Mouse (Mus musculus) liver, embryonic 11.5 days (tissue): ENCODE measurements around the gene Efna2. TPM values are rescaled to one million over a fixed set of nuclear protein-coding genes. Genes with fewer than 3 reads are reported as not detected.
A peak's percentile ranks its signal among the peaks of the same experiment; 100 is the strongest.

Experiments used
- ATAC-seq: fragments of 200-750 bp; cut with Nextera tagmentation; replicated peaks from 2 replicates; pipeline ENCODE4 v1.8.0; 2017; ENCODE audit warnings: moderate number of reproducible peaks, mild to moderate bottlenecking, moderate TSS enrichment, moderate library complexity; ENCODE audit not compliant: low FRiP score
- DNase-seq: peaks from one replicate; pipeline ENCODE4 v3.0.0-alpha.2; 2017; ENCODE audit warnings: low spot score
- H3K27ac ChIP-seq: fragments of 300-500 bp; sonication (generic); 2 replicates; pipeline ENCODE4 v1.5.1; 2014; ENCODE audit warnings: mild to moderate bottlenecking, low read depth, low read length, control low read depth
- H3K27me3 ChIP-seq: fragments of 300-500 bp; sonication (generic); replicated peaks from 2 replicates; pipeline ENCODE4 v1.6.1; 2014; ENCODE audit warnings: low read length, mixed read lengths; ENCODE audit not compliant: control insufficient read depth, insufficient read depth
- H3K36me3 ChIP-seq: fragments of 300-500 bp; sonication (generic); 2 replicates; pipeline ENCODE4 v1.6.1; 2014; ENCODE audit warnings: mild to moderate bottlenecking, low read length, moderate library complexity, mixed read lengths; ENCODE audit not compliant: control insufficient read depth, insufficient read depth
- H3K4me1 ChIP-seq: fragments of 300-500 bp; sonication (generic); replicated peaks from 2 replicates; pipeline ENCODE4 v1.6.1; 2014; ENCODE audit warnings: low read length, mixed read lengths; ENCODE audit not compliant: control insufficient read depth, insufficient read depth
- H3K4me2 ChIP-seq: fragments of 300-500 bp; sonication (generic); 2 replicates; pipeline ENCODE4 v1.6.1; 2014; ENCODE audit warnings: mild to moderate bottlenecking, control low read depth, moderate library complexity
- H3K4me3 ChIP-seq: fragments of 300-500 bp; sonication (generic); 2 replicates; pipeline ENCODE4 v1.5.1; 2014; ENCODE audit warnings: low read depth, low read length, control low read depth
- H3K9ac ChIP-seq: fragments of 300-500 bp; sonication (generic); 2 replicates; pipeline ENCODE4 v1.6.1; 2014; ENCODE audit warnings: low read depth, low read length, control low read depth
- H3K9me3 ChIP-seq: fragments of 300-500 bp; sonication (generic); 2 replicates; pipeline ENCODE4 v1.6.1; 2016; ENCODE audit warnings: low read length, inconsistent platforms, mixed read lengths; ENCODE audit not compliant: control insufficient read depth
- WGBS: fragments of 180-500 bp; shearing (Covaris S2); extraction: QIAGEN DNeasy Blood & Tissue Kit; methylation state at CpG from one replicate; pipeline ENCODE4 v1.1.7; 2014; 5-methylcytosine and 5-hydroxymethylcytosine counted together
- polyA plus RNA-seq: library from polyadenylated mRNA; unstranded; fragments of >200 nt; fragmentation: Nextera tagmentation; extraction: Ambion mirVana; gene quantifications from 2 replicates; pipeline ENCODE4 v1.2.1, GENCODE M21; 2014

Gene Efna2
- polyA plus RNA-seq, 1 experiment from 2014 or later = 10.7 TPM

DNA sequence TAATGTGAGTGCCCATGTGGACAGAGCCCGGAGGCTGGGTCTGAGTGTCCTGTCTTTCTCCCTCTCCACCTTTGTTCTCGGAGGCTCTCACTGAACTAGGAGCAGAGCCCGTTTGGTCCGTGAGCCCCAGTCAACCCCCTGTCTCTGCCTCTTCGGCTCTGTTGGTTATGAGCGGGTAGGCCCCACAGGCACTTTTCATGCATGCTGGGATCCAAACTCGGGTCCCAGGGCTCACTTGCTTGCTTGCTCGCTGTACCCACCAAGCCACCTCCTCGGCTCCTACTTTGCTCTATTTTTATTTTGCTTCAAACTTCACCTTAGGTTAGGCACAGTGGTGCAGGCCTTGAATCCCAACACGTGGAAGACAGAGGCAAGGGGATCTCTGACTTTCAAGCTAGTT, 8.5 kb downstream of the Efna2 start:
- peaks cover 73% of the 10 kb centered on the region for H3K27me3 ChIP-seq
- no peaks in the 10 kb centered on the region for H3K9me3 ChIP-seq
- no peak overlapping the region for H3K27ac ChIP-seq
- peaks cover 14% of the 10 kb centered on the region for H3K4me1 ChIP-seq
- DNase-seq = no peak
- no peak overlapping the region for H3K4me2 ChIP-seq
- H3K36me3 ChIP-seq = no peaks in the 10 kb centered on the region; the same call in 1 of the 2 replicates
- no peak overlapping the region for H3K9ac ChIP-seq
- 81% methylated on average over 10 of the region's 10 CpGs for WGBS
- no peak overlapping the region for H3K4me3 ChIP-seq
- ATAC-seq = no peak

DNA sequence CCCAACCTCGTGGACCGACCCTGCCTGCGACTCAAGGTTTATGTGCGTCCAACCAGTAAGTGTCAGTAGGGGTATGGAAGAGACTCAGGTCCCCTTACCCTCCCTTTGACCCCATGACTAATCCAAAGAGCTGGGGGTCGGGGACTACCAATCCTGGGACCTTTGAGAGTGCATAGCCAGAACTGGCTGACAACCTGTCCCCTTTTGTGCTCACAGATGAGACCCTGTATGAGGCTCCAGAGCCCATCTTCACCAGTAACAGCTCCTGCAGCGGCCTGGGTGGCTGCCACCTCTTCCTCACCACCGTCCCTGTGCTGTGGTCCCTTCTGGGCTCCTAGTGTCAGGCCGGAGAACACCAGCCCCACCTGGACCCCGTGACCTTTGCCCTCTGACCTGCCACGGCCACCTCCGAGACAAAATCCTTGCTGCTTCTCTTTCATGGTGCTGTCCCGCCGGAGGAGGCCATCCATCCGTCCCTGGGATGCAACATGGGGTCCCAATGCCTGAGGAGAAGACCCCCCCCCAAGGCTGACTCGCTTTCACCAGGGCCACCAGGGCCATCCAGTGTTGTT, 9.3 kb downstream of the Efna2 start:
- Histone ChIP-seq H3K4me3 (no peak overlapping the region), H3K4me2 (no peak overlapping the region), H3K9ac (no peak overlapping the region), H3K4me1 (peaks cover 14% of the 10 kb centered on the region), H3K36me3 (no peaks in the 10 kb centered on the region; the same call in 1 of the 2 replicates), H3K27ac (no peak overlapping the region), H3K9me3 (no peaks in the 10 kb centered on the region), H3K27me3 (peaks cover 75% of the 10 kb centered on the region)
- no peak for ATAC-seq
- DNase-seq = no peak
- 79% methylated on average over 15 of the region's 15 CpGs for WGBS

DNA sequence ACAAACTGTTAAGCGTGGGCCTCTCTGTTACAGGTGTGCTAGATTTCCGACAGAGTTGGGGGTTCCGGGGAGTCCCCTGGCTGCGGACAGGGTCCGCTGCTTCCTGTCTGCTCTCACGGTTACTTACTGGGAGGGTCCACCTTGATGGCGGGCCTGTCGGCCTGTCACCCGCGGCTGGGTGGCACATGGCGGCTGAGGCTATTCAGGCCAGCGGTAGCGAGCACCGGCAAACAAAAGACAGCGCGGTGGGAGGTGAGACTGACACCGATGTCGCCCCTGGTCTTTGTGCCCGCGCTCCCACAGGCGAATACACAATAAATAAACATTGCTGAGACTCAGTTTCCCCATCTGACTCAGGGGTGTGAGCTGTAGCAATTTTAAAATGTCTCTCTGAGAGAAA, 10.7 kb downstream of the Efna2 start:
- H3K36me3 ChIP-seq = no peaks in the 10 kb centered on the region
- no peaks in the 10 kb centered on the region for H3K9me3 ChIP-seq
- peak overlapping the region; percentile 47 for H3K4me3 ChIP-seq
- H3K4me1 ChIP-seq = peaks cover 17% of the 10 kb centered on the region
- H3K9ac ChIP-seq = 0 out of 2 replicates have a peak overlapping the region, but pooled peaks have one; percentile 20
- peaks cover 75% of the 10 kb centered on the region for H3K27me3 ChIP-seq
- H3K27ac ChIP-seq = no peak overlapping the region
- H3K4me2 ChIP-seq = peak overlapping the region; percentile 71
- ATAC-seq (no peak), DNase-seq (no peak)
- WGBS = 5% methylated on average over 21 of the region's 21 CpGs

DNA sequence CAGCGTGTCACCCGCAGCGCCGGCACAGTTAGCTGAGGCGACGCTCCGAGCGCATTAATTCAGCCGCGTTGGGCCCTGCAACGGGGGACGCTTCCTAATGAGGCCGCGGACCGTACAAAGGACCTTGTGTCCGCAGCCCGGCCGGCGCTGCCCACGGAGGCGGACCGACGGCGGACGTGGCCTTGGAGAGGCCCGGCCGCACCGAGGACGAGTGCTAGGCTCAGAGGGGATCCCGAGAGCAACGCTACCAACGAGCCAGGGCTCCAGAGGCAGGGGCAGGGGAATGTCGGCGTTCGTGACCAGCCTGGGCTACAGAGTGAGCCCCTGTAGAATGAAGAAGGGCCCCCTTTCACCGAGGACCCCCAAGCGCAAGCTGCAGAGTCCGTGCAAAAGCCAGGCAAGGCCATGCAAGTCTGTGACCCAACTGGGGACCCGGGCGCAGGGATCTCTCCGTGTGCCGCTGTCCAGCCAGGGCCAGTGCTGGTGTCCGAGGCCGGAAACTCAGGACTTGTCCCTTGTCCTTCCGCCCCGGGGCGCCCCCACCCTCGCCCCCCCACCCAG, 11.3 kb downstream of the Efna2 start:
- peak overlapping the region; percentile 71 for H3K4me2 ChIP-seq
- DNase-seq (peak; percentile 75), ATAC-seq (no peak)
- H3K4me3 ChIP-seq = peak overlapping the region; percentile 47
- peaks cover 71% of the 10 kb centered on the region for H3K27me3 ChIP-seq
- peaks cover 17% of the 10 kb centered on the region for H3K4me1 ChIP-seq
- H3K27ac ChIP-seq = no peak overlapping the region
- no peaks in the 10 kb centered on the region for H3K9me3 ChIP-seq
- WGBS = under 1% methylated on average over 44 of the region's 48 CpGs
- H3K36me3 ChIP-seq = no peaks in the 10 kb centered on the region
- 0 out of 2 replicates have a peak overlapping the region, but pooled peaks have one; percentile 20 for H3K9ac ChIP-seq

DNA sequence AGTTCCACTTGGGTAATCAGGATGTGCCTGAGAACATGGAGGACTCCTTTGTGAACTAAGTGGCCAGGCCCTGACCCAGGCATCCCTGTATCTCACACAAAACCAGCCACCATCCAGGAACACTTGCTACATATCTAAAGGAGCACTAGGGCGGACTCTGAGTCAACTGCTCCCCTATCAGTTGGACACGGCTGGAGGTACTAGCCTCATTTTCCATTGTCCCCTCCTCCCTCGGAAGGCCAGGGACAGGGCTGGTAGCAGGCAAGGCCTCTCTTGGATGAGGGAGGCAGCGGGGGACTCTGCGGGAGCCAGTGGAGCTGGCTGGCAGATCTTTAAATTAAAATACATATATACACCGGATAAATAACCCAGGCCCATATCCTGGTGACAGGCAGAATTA, 14.7 kb downstream of the Efna2 start:
- Histone ChIP-seq H3K27ac (no peak overlapping the region), H3K4me3 (no peak overlapping the region), H3K4me2 (no peak overlapping the region; the same call in 1 of the 2 replicates), H3K4me1 (peaks cover 17% of the 10 kb centered on the region), H3K36me3 (no peaks in the 10 kb centered on the region), H3K27me3 (peaks cover 38% of the 10 kb centered on the region), H3K9me3 (no peaks in the 10 kb centered on the region), H3K9ac (no peak overlapping the region)
- WGBS = 65% methylated on average over 6 of the region's 6 CpGs
- ATAC-seq (peak; percentile 63; the same call in 1 of the 2 replicates), DNase-seq (no peak)

DNA sequence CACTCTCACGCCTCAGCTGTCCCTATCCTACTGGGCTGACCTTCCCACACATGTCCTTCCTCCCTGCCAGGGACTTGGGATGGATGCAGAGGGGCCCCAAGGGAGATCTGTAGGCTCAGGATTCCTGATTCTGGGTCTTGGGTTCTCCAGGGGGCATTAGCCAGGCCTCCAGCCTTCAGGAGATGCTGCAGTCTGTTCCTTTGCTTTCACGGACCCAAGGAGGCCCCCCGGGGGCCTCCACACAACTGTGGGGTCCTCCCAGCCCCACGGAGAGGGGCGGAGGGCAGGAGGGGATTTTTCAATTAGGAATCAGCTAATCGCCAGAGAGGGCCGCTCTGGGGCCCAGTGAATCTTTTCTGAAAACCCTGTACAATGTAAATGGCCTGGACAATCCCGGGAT, 15.2 kb downstream of the Efna2 start:
- H3K36me3 ChIP-seq = no peaks in the 10 kb centered on the region
- no peak overlapping the region for H3K4me2 ChIP-seq
- peaks cover 35% of the 10 kb centered on the region for H3K27me3 ChIP-seq
- no peaks in the 10 kb centered on the region for H3K9me3 ChIP-seq
- ATAC-seq (no peak), DNase-seq (no peak)
- H3K4me3 ChIP-seq = no peak overlapping the region
- 66% methylated on average over 8 of the region's 8 CpGs for WGBS
- no peak overlapping the region for H3K9ac ChIP-seq
- H3K4me1 ChIP-seq = peaks cover 17% of the 10 kb centered on the region
- no peak overlapping the region for H3K27ac ChIP-seq

DNA sequence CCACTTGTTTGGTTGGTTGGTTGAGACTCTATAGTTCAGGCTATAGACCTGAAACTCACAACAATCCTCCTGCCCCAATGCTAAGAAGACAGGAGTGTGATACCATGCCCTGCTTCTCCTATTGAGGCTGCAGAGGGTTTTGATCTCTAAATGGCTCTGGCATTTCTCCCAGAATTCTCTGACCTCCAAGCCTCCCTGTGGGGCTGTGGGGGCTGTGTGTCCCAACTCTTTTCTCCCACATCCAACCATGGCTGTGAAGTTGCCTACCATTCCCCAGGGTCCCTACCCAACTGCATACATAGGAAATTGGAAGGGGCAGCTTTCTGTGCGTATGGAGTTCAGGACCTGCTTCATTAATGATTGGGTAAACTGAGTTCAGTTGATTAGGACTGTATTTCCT, 16.9 kb downstream of the Efna2 start:
- WGBS = 78% methylated on average over 1 of the region's 1 CpGs
- H3K36me3 ChIP-seq = no peaks in the 10 kb centered on the region
- no peaks in the 10 kb centered on the region for H3K9me3 ChIP-seq
- DNase-seq (no peak), ATAC-seq (no peak)
- peaks cover 4% of the 10 kb centered on the region; the same call in 1 of the 2 replicates for H3K4me1 ChIP-seq
- H3K4me3 ChIP-seq = no peak overlapping the region
- H3K27me3 ChIP-seq = peaks cover 18% of the 10 kb centered on the region
- no peak overlapping the region for H3K27ac ChIP-seq
- H3K9ac ChIP-seq = no peak overlapping the region
- H3K4me2 ChIP-seq = no peak overlapping the region

DNA sequence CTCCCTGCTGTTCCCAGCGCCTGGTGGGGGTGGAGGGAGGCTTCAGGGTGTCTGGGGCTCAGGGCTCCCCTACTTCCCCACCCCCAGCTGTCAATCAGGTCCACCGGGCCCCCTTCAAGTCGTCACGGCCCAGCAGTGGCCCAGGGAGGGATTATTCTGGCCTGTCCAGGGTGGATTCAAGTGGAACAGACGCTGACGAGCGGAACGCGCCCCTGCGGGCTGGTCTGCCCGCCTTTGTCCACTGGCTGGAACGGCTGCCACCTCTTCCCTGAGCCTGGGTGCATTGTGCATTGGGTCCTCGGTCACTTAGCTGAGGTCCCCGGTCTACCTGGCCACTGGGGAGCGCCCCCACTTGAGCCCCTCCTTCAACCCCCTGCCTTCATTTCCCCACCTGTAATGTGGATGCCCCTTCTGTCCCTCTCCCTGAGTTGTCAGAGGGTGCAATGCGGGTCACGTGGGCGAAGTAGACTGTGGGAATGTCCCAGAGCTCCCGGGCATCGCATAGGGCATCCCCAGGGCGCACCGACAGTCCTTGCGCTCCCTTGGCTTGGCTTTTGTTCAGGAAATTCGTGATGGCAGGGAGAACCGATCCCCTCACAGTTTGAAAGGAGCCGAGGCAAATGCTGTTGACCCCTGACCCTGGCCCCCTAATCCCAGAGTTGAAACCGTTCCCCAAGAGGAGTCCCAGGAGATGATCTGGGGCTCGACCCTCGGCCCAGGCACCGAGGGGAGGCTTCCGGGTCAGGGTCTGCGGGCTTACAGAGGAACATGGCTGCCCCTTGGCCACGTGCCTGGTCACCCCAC, 17.7 kb downstream of the Efna2 start:
- Histone ChIP-seq H3K9ac (no peak overlapping the region), H3K27ac (no peak overlapping the region), H3K36me3 (no peaks in the 10 kb centered on the region), H3K27me3 (peaks cover 10% of the 10 kb centered on the region), H3K4me3 (no peak overlapping the region), H3K9me3 (no peaks in the 10 kb centered on the region), H3K4me1 (peaks cover 4% of the 10 kb centered on the region; the same call in 1 of the 2 replicates), H3K4me2 (no peak overlapping the region)
- ATAC-seq (no peak), DNase-seq (no peak)
- 77% methylated on average over 33 of the region's 33 CpGs for WGBS
